In the genomic region with DNA sequence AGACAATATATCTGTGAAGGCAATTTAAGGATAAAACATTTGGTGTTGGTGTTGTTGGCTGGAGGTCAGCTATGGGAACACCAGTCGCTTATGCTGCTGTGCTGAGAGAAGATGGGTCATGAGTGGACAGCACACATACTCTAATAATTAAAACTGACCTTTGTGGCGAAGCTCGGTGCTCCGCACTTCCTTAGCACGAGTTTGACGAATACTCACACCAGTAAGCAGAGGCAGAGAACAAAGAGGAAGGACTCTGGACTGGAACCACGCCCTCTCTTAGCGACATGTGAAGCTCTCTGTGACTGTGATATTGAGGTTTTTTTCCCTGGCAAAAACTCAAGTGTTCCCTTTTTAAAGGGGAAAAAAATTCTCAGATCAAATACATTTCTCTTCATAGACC, we compare ENCODE assay signal across 28 mouse cellular contexts. TPM values are rescaled to one million over a fixed set of nuclear protein-coding genes. Genes with fewer than 3 reads are reported as not detected.
A peak's percentile ranks its signal among the peaks of the same experiment; 100 is the strongest.
DNase-seq lines count a peak whose midpoint lies in the region; ATAC-seq lines count a peak whose summit lies in the region.
"Had no signal": no experiment of that assay in that cellular context is flagged by ENCODE, and none has a peak within 500 bp of the region (broad histone marks: within the 10 kb centered on the region; RNA-seq: fewer than 3 reads in every experiment).

No protein-coding gene starts in this region.

- ATAC-seq in intestine, embryonic 15.5 days: peak; percentile 83
- ATAC-seq in monocyte, adult 5-6 weeks (replicated peaks; ENCODE audit: insufficient number of reproducible peaks, low FRiP score, low TSS enrichment, poor library complexity, severe bottlenecking): peak; percentile 84
- ATAC-seq: CD4-positive, CD25-positive, alpha-beta regulatory T cell, adult 4 months; forebrain, embryonic 15.5 days; hindbrain, postnatal 0 days had no signal

- peak; percentile 26 for DNase-seq in lung, postnatal 36 days
- no peak for DNase-seq in lung, adult 18-20 months
- no peak for DNase-seq in right cerebral cortex, postnatal 10 days (ENCODE audit: low spot score in 2 of 2)
- no peak for DNase-seq in retina, postnatal 1 day
- DNase-seq in thymus, postnatal 36 days: no peak
- DNase-seq: adrenal gland, postnatal 14 days; B cell, adult 2 months; cerebellum, adult 11-12 months; cerebellum, adult 9-10 months; cerebellum, postnatal 36 days; embryo, embryonic 11 days; gastrocnemius, postnatal 36 days; heart, adult 18-20 months; heart, postnatal 14 days had no signal

- H3K4me2 ChIP-seq in intestine, embryonic 15.5 days (replicated peaks): no peak overlapping the region
- H3K4me2 ChIP-seq: embryonic facial prominence, embryonic 12.5 days; forebrain, embryonic 15.5 days; heart, embryonic 15.5 days; hindbrain, embryonic 13.5 days had no signal

- H3K36me3 ChIP-seq in intestine, embryonic 15.5 days: no peaks in the 10 kb centered on the region
- H3K36me3 ChIP-seq: embryonic facial prominence, embryonic 12.5 days; forebrain, embryonic 15.5 days; G1E; heart, embryonic 10.5 days; heart, embryonic 15.5 days; hindbrain, embryonic 13.5 days had no signal

- no peaks in the 10 kb centered on the region for H3K27me3 ChIP-seq in intestine, embryonic 15.5 days (replicated peaks)
- H3K27me3 ChIP-seq: embryonic facial prominence, embryonic 12.5 days; forebrain, embryonic 15.5 days; heart, embryonic 15.5 days; hindbrain, embryonic 13.5 days had no signal

- H3K4me3 ChIP-seq in intestine, embryonic 15.5 days (replicated peaks): no peak overlapping the region
- H3K4me3 ChIP-seq: embryonic facial prominence, embryonic 12.5 days; forebrain, embryonic 15.5 days; heart, embryonic 10.5 days; heart, embryonic 15.5 days; hindbrain, embryonic 13.5 days had no signal

- H3K27ac ChIP-seq in intestine, embryonic 15.5 days: no peak overlapping the region
- H3K27ac ChIP-seq: embryonic facial prominence, embryonic 12.5 days; forebrain, embryonic 15.5 days; heart, embryonic 10.5 days; heart, embryonic 15.5 days; hindbrain, embryonic 13.5 days; hindbrain, postnatal 0 days had no signal

- H3K9me3 ChIP-seq in intestine, embryonic 15.5 days: no peaks in the 10 kb centered on the region
- H3K9me3 ChIP-seq: embryonic facial prominence, embryonic 12.5 days; forebrain, embryonic 15.5 days; G1E; heart, embryonic 10.5 days; heart, embryonic 15.5 days; hindbrain, embryonic 13.5 days had no signal

- no peak overlapping the region for H3K9ac ChIP-seq in intestine, embryonic 15.5 days
- H3K9ac ChIP-seq: embryonic facial prominence, embryonic 12.5 days; forebrain, embryonic 15.5 days; heart, embryonic 15.5 days; hindbrain, embryonic 13.5 days had no signal

- no peaks in the 10 kb centered on the region for H3K4me1 ChIP-seq in intestine, embryonic 15.5 days (replicated peaks)
- H3K4me1 ChIP-seq: embryonic facial prominence, embryonic 12.5 days; forebrain, embryonic 15.5 days; heart, embryonic 10.5 days; heart, embryonic 15.5 days; hindbrain, embryonic 13.5 days had no signal

- 52% methylated on average over 8 of the region's 8 CpGs for whole genome bisulfite sequencing in intestine, embryonic 15.5 days

RNA-seq across cellular contexts. Expression of gene Scnn1g, which starts 20.5 kb away (rescaled TPM):
- 0.19 and 0.24 TPM in 2 replicates for polyA plus RNA-seq in intestine, embryonic 15.5 days (2015; fragmentation: Nextera tagmentation; extraction: Ambion mirVana)
- 0.68 to 1.6 TPM (median 1.4 TPM) in 3 replicates for total RNA-seq in monocyte, adult 5-6 weeks (2017)
- total RNA-seq: adrenal gland, adult 18-20 months; adrenal gland, postnatal 14 days; gastrocnemius, adult 8-10 months; gastrocnemius, postnatal 36 days; heart, adult 18-20 months; hematopoietic stem cell, adult 5-6 weeks had no signal
- polyA plus RNA-seq: CD4-positive, CD25-positive, alpha-beta regulatory T cell, adult 4 months; forebrain, embryonic 11.5 days; forebrain, embryonic 15.5 days; G1E; hindbrain, embryonic 13.5 days had no signal

RNA-seq across cellular contexts. Expression of gene Usp31, which starts 47.7 kb away (rescaled TPM):
- polyA plus RNA-seq in intestine, embryonic 15.5 days (2015; fragmentation: Nextera tagmentation; extraction: Ambion mirVana): 1.6 and 1.8 TPM in 2 replicates
- 4.4 to 7.9 TPM (median 7.3 TPM) in 3 replicates for total RNA-seq in monocyte, adult 5-6 weeks (2017)
